Mouse (Mus musculus) gastrocnemius, adult 2 months (tissue): ENCODE measurements at regions not wholly inside any gene's neighbourhood (a gene's known extent, or its start where the extent isn't known, plus 50 kb on each side); places are given as distances from the start of the nearest gene placed in this dataset.

Experiments used
- DNase-seq: peaks from one replicate; pipeline ENCODE4 v3.0.0; 2022
- H3K27ac ChIP-seq: fragments of 200-600 bp; 2 replicates; pipeline ENCODE4 v1.8.1; 2022; ENCODE audit warnings: mild to moderate bottlenecking
- H3K4me3 ChIP-seq: fragments of 200-600 bp; 2 replicates; pipeline ENCODE4 v1.8.1; 2022; ENCODE audit warnings: mild to moderate bottlenecking, moderate library complexity
- CTCF ChIP-seq: fragments of 200-600 bp; IDR thresholded peaks from 2 replicates; pipeline ENCODE4 v1.8.1; 2022; ENCODE audit warnings: antibody characterized with exemption, mild to moderate bottlenecking, moderate library complexity
- intact Hi-C: fragments of 180-260 bp; cut with DNase I; formaldehyde crosslinking; loops from one replicate; pipeline ENCODE4 v1.15.1; 2025

GRCm38 (mm10) chr6:143620583-143620982 lies 453.6 kb downstream of the Etnk1 start:
- intact Hi-C loops: no loop called here
- no peak for TF ChIP-seq CTCF
- Histone ChIP-seq H3K4me3 (no peak overlapping the region), H3K27ac (no peak overlapping the region)
- no peak for DNase-seq

DNA sequence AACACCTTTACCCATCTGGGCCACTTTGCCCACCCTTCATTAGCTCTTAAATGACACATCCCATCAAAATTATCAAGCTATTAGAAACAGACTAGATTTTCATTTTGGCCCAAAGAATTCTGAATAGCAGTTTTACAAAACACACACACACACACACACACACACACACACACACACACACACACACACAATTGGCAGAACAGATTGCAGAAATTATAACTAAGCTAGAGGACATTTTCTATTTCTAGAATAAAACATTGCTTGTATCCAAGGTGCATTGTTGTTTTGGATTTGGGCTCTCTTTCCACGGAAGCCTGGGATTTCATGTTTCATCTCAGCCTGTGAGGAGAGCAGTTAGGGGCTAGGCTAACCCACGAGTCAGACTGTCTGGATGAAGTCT lies 455.1 kb downstream of the Etnk1 start:
- no peak for TF ChIP-seq CTCF
- Histone ChIP-seq H3K27ac (peak overlapping the region; percentile 74), H3K4me3 (no peak overlapping the region)
- intact Hi-C loops: no loop called here
- DNase-seq: no peak

GRCm38 (mm10) chr6:143624901-143625300 lies 457.9 kb downstream of the Etnk1 start:
- DNase-seq: no peak
- Histone ChIP-seq H3K27ac (no peak overlapping the region), H3K4me3 (no peak overlapping the region)
- intact Hi-C loops: no loop called here
- no peak for TF ChIP-seq CTCF

- TF ChIP-seq CTCF: no peak
Measured at GRCm38 (mm10) chr6:143631581-143631980, 464.6 kb downstream of the Etnk1 start.

DNA sequence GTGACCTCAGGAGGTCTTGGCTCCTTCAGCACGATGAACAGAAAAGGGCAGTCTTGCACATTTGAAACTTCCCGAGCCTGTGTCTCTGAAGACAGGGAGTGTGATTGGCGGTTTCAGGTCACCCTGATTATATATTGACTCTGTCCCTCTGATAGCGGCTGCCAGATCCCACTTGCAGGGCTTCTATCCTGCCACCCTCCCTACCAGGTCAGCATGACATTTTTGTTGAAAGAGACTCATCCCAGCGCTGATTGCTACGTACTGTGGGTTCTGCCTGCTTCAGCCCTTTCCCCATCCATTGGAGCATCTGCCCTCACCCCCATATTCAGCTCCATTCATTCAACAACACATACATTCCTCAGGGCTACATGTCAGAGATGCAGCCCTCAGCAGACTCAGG lies 466.7 kb downstream of the Etnk1 start:
- intact Hi-C loops: no loop called here
- H3K27ac ChIP-seq: no peak overlapping the region
- DNase-seq: no peak
- no peak overlapping the region for H3K4me3 ChIP-seq
- no peak for TF ChIP-seq CTCF

More at GRCm38 (mm10) chr6:143631581-143631980, 464.6 kb downstream of the Etnk1 start:
- Histone ChIP-seq H3K27ac (no peak overlapping the region), H3K4me3 (no peak overlapping the region)
- no peak for DNase-seq
- intact Hi-C loops: no loop called here

DNA sequence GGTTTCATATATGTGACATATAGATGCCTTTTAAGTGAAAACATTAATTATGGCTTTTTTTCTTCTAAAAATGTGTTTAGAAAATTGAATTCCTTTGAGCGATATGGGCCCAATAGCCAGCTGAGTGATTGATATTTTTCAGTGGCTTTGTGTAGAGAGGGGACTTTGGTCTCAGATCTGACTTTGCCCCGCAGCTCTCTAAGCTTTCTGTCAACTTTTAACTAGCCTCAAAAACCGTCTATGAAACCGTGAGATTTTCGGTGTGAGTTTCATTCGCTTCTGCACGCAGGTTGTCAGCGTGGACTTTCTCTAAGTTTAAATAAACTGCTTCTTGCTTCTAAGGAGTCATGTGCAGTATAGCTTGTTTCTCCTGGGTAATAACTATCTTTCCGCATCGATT lies 467.3 kb downstream of the Etnk1 start:
- Histone ChIP-seq H3K27ac (no peak overlapping the region), H3K4me3 (no peak overlapping the region)
- no peak for DNase-seq
- intact Hi-C loops: no loop called here
- no peak for TF ChIP-seq CTCF

- H3K4me3 ChIP-seq: no peak overlapping the region
- DNase-seq: no peak
- intact Hi-C loops: no loop called here
- H3K27ac ChIP-seq: no peak overlapping the region
- TF ChIP-seq CTCF: no peak
Measured at GRCm38 (mm10) chr6:143635043-143635442, 468.0 kb downstream of the Etnk1 start.

- intact Hi-C loops: no loop called here
- Histone ChIP-seq H3K27ac (peak overlapping the region; percentile 46), H3K4me3 (no peak overlapping the region)
- no peak for TF ChIP-seq CTCF
- DNase-seq: peak; percentile 67
Measured at GRCm38 (mm10) chr6:143640652-143641051, 473.6 kb downstream of the Etnk1 start.

DNA sequence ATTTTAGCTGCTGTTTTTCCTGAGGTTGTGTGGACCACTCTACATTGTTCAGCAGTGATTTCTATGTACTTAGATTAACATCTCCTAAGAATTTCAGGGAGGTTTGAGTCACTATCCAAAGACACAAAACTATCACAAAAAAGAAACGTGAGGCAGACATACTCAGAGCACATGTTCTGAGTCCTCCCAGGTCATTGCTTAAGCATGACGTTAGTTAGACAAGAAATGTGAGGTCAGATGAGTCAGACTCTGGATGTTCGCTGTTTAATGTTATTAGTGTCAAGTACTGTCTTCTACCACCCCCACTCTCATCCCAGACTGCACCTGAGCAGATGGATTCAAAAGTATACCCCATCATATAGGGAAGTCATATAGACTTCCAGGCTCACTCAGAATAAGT lies 475.0 kb downstream of the Etnk1 start:
- no peak for TF ChIP-seq CTCF
- H3K27ac ChIP-seq: no peak overlapping the region
- intact Hi-C loops: no loop called here
- no peak overlapping the region for H3K4me3 ChIP-seq
- DNase-seq: no peak

DNA sequence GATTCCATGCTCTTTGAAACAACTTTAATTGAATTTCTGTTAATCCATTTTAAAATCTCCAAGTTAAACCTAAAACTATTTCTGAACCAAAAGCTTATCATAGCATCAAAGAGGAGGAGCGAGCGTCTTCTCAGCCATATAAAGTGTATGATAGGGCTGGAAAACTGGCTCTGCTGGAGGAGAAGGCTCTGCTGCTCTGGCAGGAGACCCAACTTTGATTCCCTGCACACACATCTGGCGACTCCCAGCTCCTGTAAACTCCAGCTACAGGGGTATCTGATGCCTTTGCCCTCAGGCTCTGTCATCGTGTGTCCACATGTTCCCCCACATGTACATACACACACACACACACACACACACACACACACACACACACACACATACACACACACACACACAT lies 479.0 kb downstream of the Etnk1 start:
- DNase-seq: no peak
- intact Hi-C loops: no loop called here
- Histone ChIP-seq H3K4me3 (no peak overlapping the region), H3K27ac (no peak overlapping the region)
- TF ChIP-seq CTCF: no peak

- intact Hi-C loops: no loop called here
- DNase-seq: no peak
- Histone ChIP-seq H3K27ac (no peak overlapping the region), H3K4me3 (no peak overlapping the region)
- no peak for TF ChIP-seq CTCF
Measured at GRCm38 (mm10) chr6:143648501-143648900, 481.5 kb downstream of the Etnk1 start.

DNA sequence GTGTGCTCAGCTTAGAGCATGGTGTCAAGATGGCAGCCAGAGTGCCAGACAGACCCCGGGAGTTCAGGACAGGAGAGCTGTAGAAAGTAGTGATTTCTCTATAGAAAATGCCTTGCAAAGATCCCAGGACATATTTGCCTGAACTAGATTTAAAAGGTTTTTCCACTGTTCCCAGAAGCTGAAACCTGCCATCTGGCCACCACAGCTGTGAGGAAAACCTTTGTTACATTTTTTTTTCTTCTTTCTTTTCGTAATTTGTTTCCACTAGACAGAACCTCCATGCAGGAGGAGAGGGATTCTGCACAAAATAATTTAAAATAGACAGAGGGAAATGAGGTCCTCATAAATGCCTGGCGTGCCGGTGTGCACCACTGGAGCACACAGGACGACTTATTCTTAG lies 489.6 kb downstream of the Etnk1 start:
- Histone ChIP-seq H3K27ac (no peak overlapping the region), H3K4me3 (no peak overlapping the region)
- no peak for TF ChIP-seq CTCF
- intact Hi-C loops: no loop called here
- DNase-seq: no peak

DNA sequence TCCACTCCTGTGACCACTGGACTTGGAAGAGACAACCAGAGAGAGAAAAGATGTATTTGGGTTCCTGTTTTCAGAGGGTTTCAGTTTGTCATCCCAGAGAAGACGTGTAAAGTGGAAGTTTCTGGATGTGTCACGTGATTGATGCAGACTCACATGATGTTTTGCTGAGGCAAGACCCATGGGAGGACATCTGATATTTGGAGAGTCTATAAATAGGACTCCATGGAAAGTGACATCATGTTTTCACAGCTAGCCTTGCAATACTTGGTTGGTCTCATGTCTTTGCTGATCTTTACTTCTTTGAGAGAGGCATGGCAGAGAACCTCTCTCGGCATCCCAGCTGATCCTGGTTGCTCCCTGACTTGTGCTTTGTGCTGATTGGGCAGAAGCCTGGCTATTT lies 493.8 kb downstream of the Etnk1 start:
- Histone ChIP-seq H3K4me3 (no peak overlapping the region), H3K27ac (no peak overlapping the region; the same call in 1 of the 2 replicates)
- TF ChIP-seq CTCF: no peak
- DNase-seq: no peak
- intact Hi-C loops: no loop called here

GRCm38 (mm10) chr6:143663306-143663705 lies 496.3 kb downstream of the Etnk1 start:
- no peak overlapping the region for H3K4me3 ChIP-seq
- H3K27ac ChIP-seq: 0 out of 2 replicates have a peak overlapping the region, but pooled peaks have one; percentile 25
- intact Hi-C loops: no loop called here
- TF ChIP-seq CTCF: no peak
- no peak for DNase-seq

- no peak for DNase-seq
- Histone ChIP-seq H3K4me3 (no peak overlapping the region), H3K27ac (no peak overlapping the region)
- no peak for TF ChIP-seq CTCF
- intact Hi-C loops: no loop called here
Measured at GRCm38 (mm10) chr6:143665374-143665773, 498.4 kb downstream of the Etnk1 start.
